Comparison of ENCODE assay signal across 15 mouse cellular contexts in genomic region chr14:113867123-113868019, GRCm38 (mm10).
DNase-seq lines count a peak whose midpoint lies in the region; ATAC-seq lines count a peak whose summit lies in the region.
"Had no signal": no experiment of that assay in that cellular context is flagged by ENCODE, and none has a peak within 500 bp of the region (broad histone marks: within the 10 kb centered on the region; RNA-seq: fewer than 3 reads in every experiment).

No protein-coding gene starts in this region.

- H3K36me3 ChIP-seq in hindbrain, embryonic 14.5 days (replicated peaks; ENCODE audit: control insufficient read depth, insufficient read depth) = no peaks in the 10 kb centered on the region
- H3K36me3 ChIP-seq in liver, embryonic 12.5 days = no peaks in the 10 kb centered on the region
- H3K36me3 ChIP-seq: heart, embryonic 15.5 days; limb, embryonic 10.5 days had no signal

- ATAC-seq in hindbrain, embryonic 14.5 days (ENCODE audit: low FRiP score) = peak; percentile 60; the same call in 1 of the 2 replicates
- no peak for ATAC-seq in liver, embryonic 12.5 days

- 0 out of 2 replicates have a peak, but pooled peaks cover 5% of the 10 kb centered on the region for H3K4me1 ChIP-seq in hindbrain, embryonic 14.5 days (replicated peaks; ENCODE audit: control insufficient read depth, insufficient read depth, low read length)
- H3K4me1 ChIP-seq in liver, embryonic 12.5 days = no peaks in the 10 kb centered on the region
- H3K4me1 ChIP-seq: heart, embryonic 15.5 days; limb, embryonic 10.5 days; megakaryocyte, embryonic 14.5 days had no signal

- no peak overlapping the region for H3K4me2 ChIP-seq in hindbrain, embryonic 14.5 days (replicated peaks)
- no peak overlapping the region for H3K4me2 ChIP-seq in liver, embryonic 12.5 days
- H3K4me2 ChIP-seq: heart, embryonic 15.5 days had no signal

- H3K4me3 ChIP-seq in hindbrain, embryonic 14.5 days (replicated peaks; ENCODE audit: low read length) = no peak overlapping the region
- H3K4me3 ChIP-seq in liver, embryonic 12.5 days = no peak overlapping the region
- H3K4me3 ChIP-seq: heart, embryonic 15.5 days; limb, embryonic 10.5 days; megakaryocyte, embryonic 14.5 days had no signal

- WGBS in hindbrain, embryonic 14.5 days = 56% methylated on average over 5 of the region's 5 CpGs
- whole genome bisulfite sequencing in liver, embryonic 12.5 days (ENCODE audit: insufficient replicate concordance) = 63% methylated on average over 5 of the region's 5 CpGs

- DNase-seq in layer of hippocampus, adult 11-12 months (ENCODE audit: low spot score) = peak; percentile 7
- DNase-seq in layer of hippocampus, postnatal 36 days = no peak
- DNase-seq in right cerebral cortex, adult 2 months (ENCODE audit: low spot score in 2 of 2) = peak; percentile 5 to 8
- DNase-seq in right cerebral cortex, postnatal 4 days = no peak
- DNase-seq in hindbrain, embryonic 14.5 days (ENCODE audit: low spot score) = peak; percentile 52
- DNase-seq in telencephalon, adult 2 months (ENCODE audit: low read depth, low spot score) = peak; percentile 40
- DNase-seq in gastrocnemius, postnatal 14 days = no peak
- DNase-seq: cerebellum, adult 2 months; kidney, adult 9 months; lung, postnatal 10 days had no signal

- intact Hi-C loops in gastrocnemius, postnatal 14 days (cut with DNase I; ENCODE audit: low total_unique reads) = no loop called here

- no peaks in the 10 kb centered on the region for H3K27me3 ChIP-seq in hindbrain, embryonic 14.5 days (ENCODE audit: control insufficient read depth, insufficient read depth, low read length)
- H3K27me3 ChIP-seq in liver, embryonic 12.5 days (replicated peaks) = no peaks in the 10 kb centered on the region
- H3K27me3 ChIP-seq: heart, embryonic 15.5 days; megakaryocyte, embryonic 14.5 days had no signal

- no peaks in the 10 kb centered on the region for H3K9me3 ChIP-seq in hindbrain, embryonic 14.5 days (ENCODE audit: control insufficient read depth, low read length)
- no peaks in the 10 kb centered on the region for H3K9me3 ChIP-seq in liver, embryonic 12.5 days (replicated peaks)
- H3K9me3 ChIP-seq: heart, embryonic 15.5 days; limb, embryonic 10.5 days had no signal

- no peak overlapping the region for H3K27ac ChIP-seq in hindbrain, embryonic 14.5 days
- H3K27ac ChIP-seq in liver, embryonic 12.5 days = no peak overlapping the region
- H3K27ac ChIP-seq: heart, embryonic 15.5 days; limb, embryonic 10.5 days; liver, embryonic 14.5 days had no signal

- no peak overlapping the region for H3K9ac ChIP-seq in hindbrain, embryonic 14.5 days
- H3K9ac ChIP-seq in liver, embryonic 12.5 days = no peak overlapping the region
- H3K9ac ChIP-seq: heart, embryonic 15.5 days; liver, embryonic 14.5 days had no signal

Comparison
In these comparisons a context has a peak if more than half of its experiments do, and no peak if none do; other contexts are left out.
1. DNase-seq: peak in layer of hippocampus, adult 11-12 months (single experiment), right cerebral cortex, adult 2 months (2 of 2), hindbrain, embryonic 14.5 days (single experiment) and telencephalon, adult 2 months (single experiment); none in layer of hippocampus, postnatal 36 days (0 of 2), right cerebral cortex, postnatal 4 days (single experiment) and gastrocnemius, postnatal 14 days (single experiment).